Mouse (Mus musculus) limb, embryonic 14.5 days (tissue): ENCODE measurements around the gene Dscam. TPM values are rescaled to one million over a fixed set of nuclear protein-coding genes. Genes with fewer than 3 reads are reported as not detected.

Experiments used
- ATAC-seq: fragments of 200-750 bp; cut with Nextera tagmentation; 2 replicates; pipeline ENCODE4 v1.8.0; 2017; ENCODE audit warnings: low read depth, moderate number of reproducible peaks, moderate TSS enrichment; ENCODE audit not compliant: low FRiP score
- DNase-seq: peaks from one replicate; pipeline ENCODE4 v3.0.0-alpha.2; 2015; ENCODE audit warnings: low spot score
- H3K27ac ChIP-seq: fragments of 300-500 bp; sonication (generic); replicated peaks from 2 replicates; pipeline ENCODE4 v1.5.1; 2014; ENCODE audit warnings: low read depth, mild to moderate bottlenecking, low read length, moderate library complexity, mixed read lengths
- H3K27me3 ChIP-seq: fragments of 300-500 bp; sonication (generic); 2 replicates; pipeline ENCODE4 v1.6.1; 2014; ENCODE audit warnings: low read length, mixed read lengths; ENCODE audit not compliant: control insufficient read depth, insufficient read depth
- H3K36me3 ChIP-seq: fragments of 300-500 bp; sonication (generic); 2 replicates; pipeline ENCODE4 v1.6.1; 2014; ENCODE audit warnings: mild to moderate bottlenecking, low read length, moderate library complexity, mixed read lengths; ENCODE audit not compliant: control insufficient read depth, insufficient read depth
- H3K4me1 ChIP-seq: fragments of 300-500 bp; sonication (generic); 2 replicates; pipeline ENCODE4 v1.6.1; 2014; ENCODE audit warnings: antibody characterized with exemption, low read length, mixed read lengths; ENCODE audit not compliant: control insufficient read depth, insufficient read depth
- H3K4me2 ChIP-seq: fragments of 300-500 bp; sonication (generic); replicated peaks from 2 replicates; pipeline ENCODE4 v1.6.1; 2014; ENCODE audit warnings: low read depth, mild to moderate bottlenecking, low read length, moderate library complexity; ENCODE audit not compliant: severe bottlenecking
- H3K4me3 ChIP-seq: fragments of 300-500 bp; sonication (generic); replicated peaks from 2 replicates; pipeline ENCODE4 v1.5.1; 2014; ENCODE audit warnings: low read length
- H3K9ac ChIP-seq: fragments of 300-500 bp; sonication (generic); 2 replicates; pipeline ENCODE4 v1.6.1; 2014; ENCODE audit warnings: mild to moderate bottlenecking, low read depth, low read length, moderate library complexity; ENCODE audit not compliant: severe bottlenecking
- H3K9me3 ChIP-seq: fragments of 300-500 bp; sonication (generic); 2 replicates; pipeline ENCODE4 v1.6.1; 2016; ENCODE audit warnings: low read length; ENCODE audit not compliant: control insufficient read depth
- POLR2A ChIP-seq: fragments of 200-500 bp; IDR thresholded peaks from 2 replicates; pipeline ENCODE4 v1.8.0; 2012; ENCODE audit warnings: inconsistent platforms, mild to moderate bottlenecking, moderate library complexity, borderline replicate concordance; ENCODE audit not compliant: insufficient read depth, insufficient read length; ENCODE audit errors: extremely low read depth
- WGBS: fragments of 180-500 bp; shearing (Covaris S2); extraction: QIAGEN DNeasy Blood & Tissue Kit; methylation state at CpG from one replicate; pipeline ENCODE4 v1.1.7; 2014; 5-methylcytosine and 5-hydroxymethylcytosine counted together
- polyA plus RNA-seq, 2 experiments: library from polyadenylated mRNA; depleted of rRNA in 1 of 2; stranded (reverse) in 1 of 2; unstranded in 1 of 2; fragments of >200 nt; fragmentation: Nextera tagmentation in 1 of 2; extraction: Ambion mirVana in 1 of 2; gene quantifications; 2 replicates each; pipeline versions ENCODE4 v1.2.1 to v1.2.3; 2012 to 2014

The Dscam gene
- polyA plus RNA-seq, 2 experiments: 0.17 to 0.20 TPM

- 81% methylated on average over 4 of the region's 4 CpGs for WGBS
- no peaks in the 10 kb centered on the region for H3K9me3 ChIP-seq
- no peak overlapping the region for H3K4me2 ChIP-seq
- no peaks in the 10 kb centered on the region for H3K27me3 ChIP-seq
- H3K4me1 ChIP-seq: no peaks in the 10 kb centered on the region
- no peak overlapping the region for H3K4me3 ChIP-seq
- TF ChIP-seq POLR2A: no peak
- no peak overlapping the region for H3K27ac ChIP-seq
- H3K9ac ChIP-seq: no peak overlapping the region
- ATAC-seq: no peak
- H3K36me3 ChIP-seq: no peaks in the 10 kb centered on the region
- DNase-seq: no peak
Measured at GRCm38 (mm10) chr16:96971768-96972167, 198.8 kb downstream of the Dscam start.

GRCm38 (mm10) chr16:96970412-96970811 lies 200.1 kb downstream of the Dscam start:
- no peak overlapping the region for H3K27ac ChIP-seq
- WGBS: 94% methylated on average over 2 of the region's 2 CpGs
- no peak for TF ChIP-seq POLR2A
- no peaks in the 10 kb centered on the region for H3K4me1 ChIP-seq
- H3K9me3 ChIP-seq: no peaks in the 10 kb centered on the region
- no peak overlapping the region for H3K9ac ChIP-seq
- H3K36me3 ChIP-seq: no peaks in the 10 kb centered on the region
- no peak overlapping the region for H3K4me2 ChIP-seq
- no peak for ATAC-seq
- H3K4me3 ChIP-seq: no peak overlapping the region
- no peaks in the 10 kb centered on the region for H3K27me3 ChIP-seq
- DNase-seq: no peak

- 61% methylated on average over 2 of the region's 2 CpGs for WGBS
- no peak overlapping the region for H3K9ac ChIP-seq
- H3K4me2 ChIP-seq: no peak overlapping the region
- no peak overlapping the region for H3K4me3 ChIP-seq
- no peak overlapping the region for H3K27ac ChIP-seq
- H3K27me3 ChIP-seq: no peaks in the 10 kb centered on the region
- TF ChIP-seq POLR2A: no peak
- no peaks in the 10 kb centered on the region for H3K36me3 ChIP-seq
- no peaks in the 10 kb centered on the region for H3K4me1 ChIP-seq
- no peaks in the 10 kb centered on the region for H3K9me3 ChIP-seq
- no peak for DNase-seq
- ATAC-seq: no peak
Measured at GRCm38 (mm10) chr16:96969643-96970042, 200.9 kb downstream of the Dscam start.

GRCm38 (mm10) chr16:96968885-96969480 lies 201.6 kb downstream of the Dscam start:
- H3K4me3 ChIP-seq: no peak overlapping the region
- H3K9me3 ChIP-seq: no peaks in the 10 kb centered on the region
- H3K36me3 ChIP-seq: no peaks in the 10 kb centered on the region
- H3K4me1 ChIP-seq: no peaks in the 10 kb centered on the region
- DNase-seq: no peak
- no peaks in the 10 kb centered on the region for H3K27me3 ChIP-seq
- TF ChIP-seq POLR2A: no peak
- H3K9ac ChIP-seq: no peak overlapping the region
- ATAC-seq: no peak
- no peak overlapping the region for H3K27ac ChIP-seq
- 50% methylated on average over 2 of the region's 2 CpGs for WGBS
- no peak overlapping the region for H3K4me2 ChIP-seq

GRCm38 (mm10) chr16:96959695-96960094 lies 210.9 kb downstream of the Dscam start:
- Histone ChIP-seq H3K36me3 (no peaks in the 10 kb centered on the region), H3K4me3 (no peak overlapping the region), H3K9me3 (no peaks in the 10 kb centered on the region), H3K9ac (no peak overlapping the region), H3K27ac (no peak overlapping the region), H3K4me2 (no peak overlapping the region), H3K27me3 (no peaks in the 10 kb centered on the region), H3K4me1 (no peaks in the 10 kb centered on the region)
- no peak for TF ChIP-seq POLR2A
- 73% methylated on average over 3 of the region's 3 CpGs for WGBS
- ATAC-seq: no peak
- DNase-seq: no peak
